Mouse (Mus musculus) layer of hippocampus, postnatal 10 days (tissue): Measurements from ENCODE around the gene A730071L15Rik. TPM values are rescaled to one million over a fixed set of nuclear protein-coding genes. Genes with fewer than 3 reads are reported as not detected.

Experiments used
- total RNA-seq, 2 experiments: library from RNA; stranded (reverse); gene quantifications; 2 replicates each; pipeline ENCODE4 v1.2.3; 2021

A730071L15Rik gene
- total RNA-seq, 2 experiments from 2014 or later: not detected

Other genes with a start within 250 kb of the A730071L15Rik start
- gene Gck, start 249.9 kb upstream of the A730071L15Rik start, total RNA-seq: 1 to 10 TPM; 3.5 to 3.9 TPM
- 100 to 1,000 TPM; 108 TPM for gene Ykt6, start 244.3 kb upstream of the A730071L15Rik start, total RNA-seq
- 100 to 1,000 TPM; 808 to 852 TPM for gene Camk2b, start 133.7 kb upstream of the A730071L15Rik start, total RNA-seq
- gene Nudcd3, start 386 bp downstream of the A730071L15Rik start, total RNA-seq: 100 to 1,000 TPM; 114 to 118 TPM
- under 1 TPM; 0.13 to 0.25 TPM for gene Npc1l1, start 30.1 kb downstream of the A730071L15Rik start, total RNA-seq
- gene Ddx56, start 67.7 kb downstream of the A730071L15Rik start, total RNA-seq: 10 to 100 TPM; 48.8 to 50.9 TPM
- 10 to 100 TPM; 67.6 to 73.7 TPM for gene Tmed4, start 74.8 kb downstream of the A730071L15Rik start, total RNA-seq
- gene Ogdh, start 91.6 kb downstream of the A730071L15Rik start, total RNA-seq: 100 to 1,000 TPM; 218 to 231 TPM
- gene Zmiz2, start 189.0 kb downstream of the A730071L15Rik start, total RNA-seq: 100 to 1,000 TPM; 149 to 163 TPM
- gene Ppia, start 215.4 kb downstream of the A730071L15Rik start, total RNA-seq: 1,000 to 10,000 TPM; 2,229 to 2,426 TPM
- 10 to 100 TPM; 48.5 to 53.6 TPM for gene H2afv, start 244.4 kb downstream of the A730071L15Rik start, total RNA-seq